Mouse (Mus musculus) adrenal gland, postnatal 4 days (tissue): Measurements from ENCODE around the gene Slc28a3. TPM values are rescaled to one million over a fixed set of nuclear protein-coding genes. Genes with fewer than 3 reads are reported as not detected.
A peak's percentile ranks its signal among the peaks of the same experiment; 100 is the strongest.

Experiments used
- DNase-seq, 2 experiments: peaks; one replicate each; pipeline ENCODE4 v3.0.0; 2021 to 2022; ENCODE audit warnings: low spot score in 2 of 2, mixed read lengths in 2 of 2
- long read RNA-seq, 2 experiments: library from polyadenylated mRNA; stranded (forward); transcript quantifications; one replicate each; pipeline ENCODE4 v2.0.0; 2021
- total RNA-seq, 2 experiments: library from RNA; stranded (reverse); gene quantifications; 2 replicates each; pipeline ENCODE4 v1.2.3; 2021

Gene Slc28a3
- total RNA-seq = under 1 TPM in 1 of 2 experiments, not detected in 1; 0.67 TPM
- long read RNA-seq, experiment 1 = 0 reads
- long read RNA-seq, experiment 2 = 0 reads

DNA sequence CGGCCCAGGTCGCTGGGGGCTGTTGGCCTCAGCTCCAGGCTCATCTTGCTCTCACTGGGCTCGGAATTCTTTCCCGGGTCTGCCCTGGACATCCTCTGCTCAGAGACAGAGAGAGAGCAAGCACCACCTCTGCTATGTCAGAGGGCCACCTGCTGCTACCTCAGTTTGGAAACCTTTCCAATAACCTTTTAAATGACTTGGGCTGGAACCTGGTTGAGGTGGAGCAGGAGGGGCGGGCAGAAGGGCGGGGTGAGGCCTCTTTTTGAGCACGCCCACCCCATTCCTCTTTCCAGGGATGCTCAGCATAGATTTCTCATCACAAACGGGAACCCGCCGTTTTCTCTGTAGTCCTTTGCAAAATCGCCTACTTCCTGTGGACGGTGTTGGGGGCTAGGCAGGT, at the start of gene Slc28a3:
Gene Slc28a3, minus strand, starts transcription at position 162 of the 400 bp plus-strand sequence.
- DNase-seq = no peak

DNA sequence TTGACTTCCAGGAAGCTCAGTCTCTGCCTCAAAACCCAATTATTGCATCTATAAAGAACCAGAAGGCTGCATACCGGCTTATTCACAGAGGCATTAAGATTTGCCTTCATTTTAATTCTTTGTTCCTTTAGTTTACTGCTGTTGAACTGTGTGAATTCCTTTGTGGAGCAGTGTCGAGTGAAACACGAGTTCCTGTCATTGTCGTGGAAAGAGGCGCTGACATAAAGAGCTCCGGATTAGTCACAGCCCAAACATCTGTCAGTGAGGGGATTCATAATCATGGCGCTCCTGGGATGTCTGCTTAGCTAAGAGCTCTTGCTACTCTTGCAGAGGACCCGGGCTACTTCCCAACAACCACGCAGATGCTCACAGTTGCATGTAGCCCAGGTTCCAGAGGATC, 47.3 kb upstream of the Slc28a3 start:
- DNase-seq = no peak

GRCm38 (mm10) chr13:58656885-58657284, 46.2 kb upstream of the Slc28a3 start:
- DNase-seq = no peak

- no peak for DNase-seq
These were observed 44.9 kb upstream of the Slc28a3 start for GRCm38 (mm10) chr13:58655552-58655951.

- DNase-seq = peak; percentile 22 to 24
These were observed 29.7 kb upstream of the Slc28a3 start for GRCm38 (mm10) chr13:58640330-58640729.

DNA sequence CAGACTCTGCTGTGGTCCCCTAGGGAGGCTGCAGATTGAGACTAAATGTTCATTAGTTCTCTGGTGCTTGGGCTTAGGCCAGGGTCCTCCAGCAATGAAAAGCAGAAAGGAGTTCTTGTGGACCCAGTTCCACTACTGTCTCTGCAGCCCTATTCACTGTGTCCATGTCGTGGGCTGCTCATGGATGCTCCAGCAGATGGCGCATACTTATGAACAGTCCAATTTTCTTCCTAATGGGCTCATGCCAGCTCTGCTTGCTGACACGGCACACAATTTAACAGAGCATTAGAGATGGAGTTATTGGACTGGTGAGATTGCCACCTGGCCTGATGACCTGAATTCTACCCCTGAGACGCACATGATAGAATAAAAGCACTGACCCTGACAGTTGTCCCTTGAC, 28.3 kb upstream of the Slc28a3 start:
- DNase-seq = no peak

GRCm38 (mm10) chr13:58637360-58638002, 26.8 kb upstream of the Slc28a3 start:
- DNase-seq = no peak

GRCm38 (mm10) chr13:58633887-58634286, 23.2 kb upstream of the Slc28a3 start:
- no peak for DNase-seq

- no peak for DNase-seq
These were observed 20.1 kb upstream of the Slc28a3 start for GRCm38 (mm10) chr13:58630756-58631155.

GRCm38 (mm10) chr13:58629365-58630050, 18.8 kb upstream of the Slc28a3 start:
- DNase-seq = no peak

DNA sequence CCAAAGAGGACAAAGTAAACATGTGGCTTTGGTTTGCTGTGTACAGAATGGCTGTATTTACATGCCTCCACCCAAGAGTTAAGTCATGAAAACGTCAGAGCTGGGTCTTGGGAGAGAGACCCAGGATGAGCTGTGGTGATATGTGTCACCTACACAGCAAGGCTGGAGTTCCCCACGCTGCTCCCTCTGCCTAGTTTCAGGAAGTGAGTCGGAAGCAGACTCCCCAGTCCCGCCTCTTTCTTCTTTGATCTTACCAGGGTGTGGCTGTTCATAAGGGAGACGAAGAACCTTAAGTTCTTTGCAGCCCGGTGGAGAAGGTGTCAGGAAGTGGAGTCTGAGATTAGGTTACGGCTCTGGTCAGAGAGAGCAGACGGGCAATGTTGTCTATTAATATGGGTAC, 12.0 kb upstream of the Slc28a3 start:
- no peak for DNase-seq

GRCm38 (mm10) chr13:58619301-58619700, 8.6 kb upstream of the Slc28a3 start:
- DNase-seq = no peak

DNA sequence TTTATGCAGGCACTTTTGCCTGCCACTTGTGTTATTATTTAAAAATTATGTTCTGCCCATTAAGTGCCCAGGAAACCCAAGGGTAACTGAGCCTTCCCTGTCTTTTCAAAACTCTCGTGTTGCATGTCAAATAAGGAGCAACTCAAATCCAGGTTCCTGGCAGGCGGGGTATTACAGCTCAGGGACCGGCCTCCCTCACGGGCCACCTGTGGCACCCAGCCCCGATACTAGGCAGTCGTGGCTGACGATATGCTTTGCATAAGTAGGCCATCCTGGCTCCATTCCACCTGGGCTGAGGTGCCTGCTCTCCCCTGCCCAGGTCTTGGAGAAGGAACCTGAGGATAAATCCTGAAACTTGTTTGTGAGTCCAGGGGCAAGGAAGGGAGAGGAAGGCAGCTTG, 618 bp downstream of the Slc28a3 start:
- no peak for DNase-seq

- peak in 1 of 2 experiments; percentile 51 for DNase-seq
These were observed 9.3 kb downstream of the Slc28a3 start for GRCm38 (mm10) chr13:58601201-58601855.

DNA sequence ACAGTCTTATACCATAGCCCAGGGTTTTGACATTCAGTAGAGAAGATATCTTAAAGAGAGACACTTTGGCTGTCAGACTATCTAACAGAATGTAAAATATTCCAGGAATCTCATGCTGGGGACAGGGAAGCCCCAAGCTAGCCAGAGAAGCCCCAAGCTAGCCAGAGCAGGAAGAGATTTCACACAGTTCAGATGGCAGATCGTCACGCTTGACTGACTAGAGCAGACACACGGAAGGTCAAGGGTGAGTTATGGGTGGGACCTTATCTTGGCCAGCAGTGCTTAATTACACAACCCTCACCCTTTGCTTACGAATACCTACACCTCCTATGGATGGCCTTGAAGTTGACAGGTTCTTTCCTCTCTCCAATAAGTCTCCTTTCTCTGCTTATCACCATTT, 12.1 kb downstream of the Slc28a3 start:
- DNase-seq = no peak

DNA sequence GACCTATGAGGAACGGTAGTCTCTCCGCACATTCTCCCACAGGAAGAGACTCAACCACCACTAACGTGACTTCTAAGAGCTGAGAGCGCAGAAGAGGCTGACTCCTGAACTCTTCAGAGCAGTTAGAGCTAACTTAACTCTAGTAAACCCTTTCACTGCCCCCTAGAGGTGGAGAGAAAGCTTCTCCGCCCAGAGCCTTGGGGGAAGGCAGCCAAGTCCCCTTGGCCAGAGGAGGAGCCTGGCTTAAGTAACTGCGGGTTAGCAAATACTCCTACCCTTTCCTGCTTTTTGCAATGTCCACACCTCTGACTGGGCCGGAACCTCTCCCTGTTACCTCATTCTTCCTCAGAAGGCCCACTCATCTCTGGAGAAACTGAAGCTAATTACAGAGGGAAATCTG, 17.5 kb downstream of the Slc28a3 start:
- peak; percentile 15 to 43 for DNase-seq

GRCm38 (mm10) chr13:58591912-58592311, 18.8 kb downstream of the Slc28a3 start:
- no peak for DNase-seq

GRCm38 (mm10) chr13:58590630-58591029, 20.0 kb downstream of the Slc28a3 start:
- peak in 1 of 2 experiments; percentile 15 for DNase-seq

DNA sequence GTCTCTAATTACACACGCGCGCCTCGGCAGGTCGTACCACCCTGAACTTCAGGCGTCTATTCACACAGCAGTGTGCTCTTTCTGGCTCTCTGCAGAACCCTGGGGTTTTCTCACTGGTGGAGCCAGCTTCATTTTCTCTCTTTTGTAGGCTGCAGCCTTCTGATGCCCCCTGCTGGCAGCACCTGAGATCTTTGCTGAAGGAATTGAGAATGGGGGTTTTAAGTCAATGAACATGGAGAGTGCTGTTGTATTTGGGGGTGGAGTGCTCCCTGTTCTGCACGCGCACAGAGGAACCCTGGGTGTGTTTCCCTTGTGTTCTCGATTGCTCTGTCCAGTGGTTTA, 21.2 kb downstream of the Slc28a3 start:
- DNase-seq = peak; percentile 38 to 48

GRCm38 (mm10) chr13:58588655-58589516, 21.8 kb downstream of the Slc28a3 start:
- DNase-seq = no peak

GRCm38 (mm10) chr13:58587962-58588361, 22.7 kb downstream of the Slc28a3 start:
- DNase-seq = no peak
